Mouse (Mus musculus) lung, adult 2 months (tissue): Measurements from ENCODE around the gene Fam124a.

ENCODE experiments used
- CTCF ChIP-seq: fragments of 200-500 bp; IDR thresholded peaks from 2 replicates; pipeline ENCODE4 v1.5.1; 2011; ENCODE audit warnings: mild to moderate bottlenecking, low read length, control low read depth; ENCODE audit not compliant: insufficient read depth
- POLR2A ChIP-seq: fragments of 200-500 bp; IDR thresholded peaks from 2 replicates; pipeline ENCODE4 v1.6.1; 2011; ENCODE audit warnings: low read depth, mild to moderate bottlenecking, control low read depth, low read length, borderline replicate concordance; ENCODE audit errors: extremely low read depth

DNA sequence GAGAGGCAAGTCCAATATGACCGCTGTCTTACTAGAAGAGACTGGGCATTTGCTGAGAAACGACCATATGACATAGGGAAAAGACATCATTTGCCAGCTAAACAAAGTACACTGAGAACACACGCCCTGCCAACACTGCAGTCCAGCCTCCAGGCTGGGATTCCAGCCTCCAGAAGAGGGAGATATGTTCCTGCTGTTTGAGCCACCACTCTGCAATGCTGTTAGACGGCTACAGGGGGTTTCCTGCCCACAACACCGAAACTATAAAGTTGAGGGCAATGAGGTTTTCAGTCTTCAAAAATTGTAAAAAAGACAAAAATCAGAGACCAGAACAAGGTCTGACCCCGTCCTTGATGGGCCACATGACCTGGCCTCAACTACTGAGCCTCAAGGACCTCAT, 83.6 kb downstream of the Fam124a start:
- TF ChIP-seq CTCF: peak; percentile 68
- TF ChIP-seq POLR2A: no peak
